Mouse (Mus musculus) neural tube, embryonic 14.5 days (tissue): ENCODE measurements around the gene Msi1. TPM values are rescaled to one million over a fixed set of nuclear protein-coding genes. Genes with fewer than 3 reads are reported as not detected.

Source experiments
- ATAC-seq: fragments of 200-750 bp; cut with Nextera tagmentation; 2 replicates; pipeline ENCODE4 v1.8.0; 2017; ENCODE audit warnings: low read depth, mild to moderate bottlenecking, moderate TSS enrichment, moderate library complexity
- H3K27ac ChIP-seq: fragments of 300-500 bp; sonication (generic); 2 replicates; pipeline ENCODE4 v1.5.1; 2014; ENCODE audit warnings: low read depth, mild to moderate bottlenecking, control low read depth, low read length, moderate library complexity, mixed read lengths
- H3K27me3 ChIP-seq: fragments of 300-500 bp; sonication (generic); 2 replicates; pipeline ENCODE4 v1.6.1; 2014; ENCODE audit warnings: low read length; ENCODE audit not compliant: control insufficient read depth, insufficient read depth
- H3K36me3 ChIP-seq: fragments of 300-500 bp; sonication (generic); 2 replicates; pipeline ENCODE4 v1.6.1; 2014; ENCODE audit warnings: low read length, mixed read lengths; ENCODE audit not compliant: control insufficient read depth, insufficient read depth
- H3K4me1 ChIP-seq: fragments of 300-500 bp; sonication (generic); 2 replicates; pipeline ENCODE4 v1.6.1; 2014; ENCODE audit warnings: low read length; ENCODE audit not compliant: control insufficient read depth, insufficient read depth
- H3K4me2 ChIP-seq: fragments of 300-500 bp; sonication (generic); 2 replicates; pipeline ENCODE4 v1.6.1; 2014; ENCODE audit warnings: mild to moderate bottlenecking, low read depth, low read length, control low read depth
- H3K4me3 ChIP-seq: fragments of 300-500 bp; sonication (generic); 2 replicates; pipeline ENCODE4 v1.5.1; 2014; ENCODE audit warnings: low read depth, low read length, control low read depth, mixed read lengths
- H3K9ac ChIP-seq: fragments of 300-500 bp; sonication (generic); replicated peaks from 2 replicates; pipeline ENCODE4 v1.6.1; 2014; ENCODE audit warnings: low read depth, mild to moderate bottlenecking, control low read depth, low read length, mixed read lengths
- H3K9me3 ChIP-seq: fragments of 300-500 bp; sonication (generic); 2 replicates; pipeline ENCODE4 v1.6.1; 2016; ENCODE audit warnings: low read length; ENCODE audit not compliant: control insufficient read depth
- WGBS: fragments of 180-500 bp; shearing (Covaris S2); extraction: QIAGEN DNeasy Blood & Tissue Kit; methylation state at CpG from one replicate; pipeline ENCODE4 v1.1.7; 2014; 5-methylcytosine and 5-hydroxymethylcytosine counted together
- polyA plus RNA-seq: library from polyadenylated mRNA; unstranded; fragments of >200 nt; fragmentation: Nextera tagmentation; extraction: Ambion mirVana; gene quantifications from 2 replicates; pipeline ENCODE4 v1.2.1, GENCODE M21; 2014

Msi1 gene
- polyA plus RNA-seq, 1 experiment from 2014 or later, result 55.1 TPM

- no peak for ATAC-seq
- H3K9ac ChIP-seq, result no peak overlapping the region
- H3K27me3 ChIP-seq, result no peaks in the 10 kb centered on the region
- H3K36me3 ChIP-seq, result no peaks in the 10 kb centered on the region
- H3K4me3 ChIP-seq, result no peak overlapping the region
- H3K4me1 ChIP-seq, result peaks cover 4% of the 10 kb centered on the region; the same call in 1 of the 2 replicates
- H3K27ac ChIP-seq, result no peak overlapping the region
- H3K9me3 ChIP-seq, result no peaks in the 10 kb centered on the region
- WGBS, result 76% methylated on average over 10 of the region's 10 CpGs
- no peak overlapping the region for H3K4me2 ChIP-seq
These were observed 43.8 kb downstream of the Msi1 start for GRCm38 (mm10) chr5:115473191-115473590.

- H3K9ac ChIP-seq, result no peak overlapping the region
- peaks cover 4% of the 10 kb centered on the region; the same call in 1 of the 2 replicates for H3K4me1 ChIP-seq
- H3K4me2 ChIP-seq, result no peak overlapping the region
- WGBS, result 79% methylated on average over 22 of the region's 22 CpGs
- no peaks in the 10 kb centered on the region for H3K27me3 ChIP-seq
- ATAC-seq, result no peak
- H3K4me3 ChIP-seq, result no peak overlapping the region
- no peaks in the 10 kb centered on the region for H3K9me3 ChIP-seq
- no peaks in the 10 kb centered on the region for H3K36me3 ChIP-seq
- no peak overlapping the region for H3K27ac ChIP-seq
These were observed 44.9 kb downstream of the Msi1 start for GRCm38 (mm10) chr5:115474174-115474828.

GRCm38 (mm10) chr5:115475337-115476106 lies 46.1 kb downstream of the Msi1 start:
- H3K4me3 ChIP-seq, result peak overlapping the region; percentile 32
- peak overlapping the region; percentile 47 for H3K4me2 ChIP-seq
- H3K27ac ChIP-seq, result no peak overlapping the region
- peak overlapping the region; percentile 48 for H3K9ac ChIP-seq
- H3K27me3 ChIP-seq, result no peaks in the 10 kb centered on the region
- H3K4me1 ChIP-seq, result peaks cover 4% of the 10 kb centered on the region; the same call in 1 of the 2 replicates
- no peaks in the 10 kb centered on the region for H3K36me3 ChIP-seq
- 17% methylated on average over 22 of the region's 22 CpGs for WGBS
- H3K9me3 ChIP-seq, result no peaks in the 10 kb centered on the region
- ATAC-seq, result peak; percentile 83

- no peak overlapping the region for H3K27ac ChIP-seq
- H3K27me3 ChIP-seq, result no peaks in the 10 kb centered on the region
- H3K36me3 ChIP-seq, result no peaks in the 10 kb centered on the region
- H3K9me3 ChIP-seq, result no peaks in the 10 kb centered on the region
- 41% methylated on average over 12 of the region's 12 CpGs for WGBS
- H3K4me3 ChIP-seq, result peak overlapping the region; percentile 32; the same call in 1 of the 2 replicates
- H3K4me2 ChIP-seq, result peak overlapping the region; percentile 47
- H3K4me1 ChIP-seq, result no peaks in the 10 kb centered on the region
- ATAC-seq, result peak; percentile 35; the same call in 1 of the 2 replicates
- no peak overlapping the region for H3K9ac ChIP-seq
These were observed 46.8 kb downstream of the Msi1 start for GRCm38 (mm10) chr5:115476107-115476727.

- H3K9ac ChIP-seq, result no peak overlapping the region
- no peaks in the 10 kb centered on the region for H3K27me3 ChIP-seq
- H3K36me3 ChIP-seq, result no peaks in the 10 kb centered on the region
- no peaks in the 10 kb centered on the region for H3K9me3 ChIP-seq
- H3K4me1 ChIP-seq, result peaks cover 13% of the 10 kb centered on the region
- no peak overlapping the region for H3K4me3 ChIP-seq
- WGBS, result 48% methylated on average over 15 of the region's 15 CpGs
- H3K27ac ChIP-seq, result no peak overlapping the region
- no peak overlapping the region for H3K4me2 ChIP-seq
- ATAC-seq, result no peak
These were observed 50.2 kb downstream of the Msi1 start for GRCm38 (mm10) chr5:115479561-115479960.

GRCm38 (mm10) chr5:115480101-115480500 lies 50.7 kb downstream of the Msi1 start:
- no peak for ATAC-seq
- WGBS, result 20% methylated on average over 27 of the region's 27 CpGs
- H3K9ac ChIP-seq, result no peak overlapping the region
- H3K4me1 ChIP-seq, result peaks cover 13% of the 10 kb centered on the region
- H3K4me2 ChIP-seq, result peak overlapping the region; percentile 26; the same call in 1 of the 2 replicates
- no peaks in the 10 kb centered on the region for H3K27me3 ChIP-seq
- no peak overlapping the region for H3K4me3 ChIP-seq
- H3K27ac ChIP-seq, result no peak overlapping the region
- no peaks in the 10 kb centered on the region for H3K9me3 ChIP-seq
- H3K36me3 ChIP-seq, result no peaks in the 10 kb centered on the region

- peaks cover 13% of the 10 kb centered on the region for H3K4me1 ChIP-seq
- WGBS, result 21% methylated on average over 38 of the region's 38 CpGs
- H3K9me3 ChIP-seq, result no peaks in the 10 kb centered on the region
- H3K9ac ChIP-seq, result 0 out of 2 replicates have a peak overlapping the region, but pooled peaks have one; percentile 16
- H3K27ac ChIP-seq, result no peak overlapping the region
- H3K36me3 ChIP-seq, result no peaks in the 10 kb centered on the region
- no peak for ATAC-seq
- H3K27me3 ChIP-seq, result no peaks in the 10 kb centered on the region
- H3K4me3 ChIP-seq, result peak overlapping the region; percentile 23
- peak overlapping the region; percentile 46 for H3K4me2 ChIP-seq
These were observed 53.2 kb downstream of the Msi1 start for GRCm38 (mm10) chr5:115482390-115483265.

- Histone ChIP-seq H3K4me3 (peak overlapping the region; percentile 38), H3K9ac (no peak overlapping the region)
These were observed 54.0 kb downstream of the Msi1 start for GRCm38 (mm10) chr5:115483385-115483784.

More at GRCm38 (mm10) chr5:115483385-115483784, 54.0 kb downstream of the Msi1 start:
- H3K4me2 ChIP-seq, result peak overlapping the region; percentile 43; the same call in 1 of the 2 replicates
- ATAC-seq, result no peak
- no peaks in the 10 kb centered on the region for H3K27me3 ChIP-seq
- peaks cover 13% of the 10 kb centered on the region for H3K4me1 ChIP-seq
- H3K9me3 ChIP-seq, result no peaks in the 10 kb centered on the region
- no peak overlapping the region for H3K27ac ChIP-seq
- WGBS, result 29% methylated on average over 6 of the region's 6 CpGs
- H3K36me3 ChIP-seq, result no peaks in the 10 kb centered on the region
